9 mouse cellular contexts compared by ENCODE assay signal in the genomic region with DNA sequence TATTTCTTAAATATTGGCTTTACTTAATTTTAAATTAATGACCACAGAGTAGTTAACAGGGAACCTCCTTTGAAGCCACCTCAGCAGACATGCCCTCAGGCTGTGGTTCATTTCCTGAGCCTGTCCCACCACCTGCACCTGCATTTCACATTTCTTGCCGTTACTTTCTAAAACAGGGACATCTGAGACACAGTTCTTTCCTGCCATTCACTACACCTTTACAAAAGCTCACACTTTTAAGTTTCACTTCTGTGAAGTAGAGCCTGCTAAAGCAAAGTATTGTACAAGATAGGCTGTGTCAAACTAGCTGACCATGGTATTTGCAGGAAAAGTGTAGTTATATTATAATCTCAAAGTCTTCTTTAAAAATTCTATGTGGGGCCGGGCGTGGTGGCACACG.
"Had no signal": no experiment of that assay in that cellular context is flagged by ENCODE, and none has a peak within 500 bp of the region (broad histone marks: within the 10 kb centered on the region; RNA-seq: fewer than 3 reads in every experiment).

No protein-coding gene starts in this region.

- H3K27me3 ChIP-seq: liver, embryonic 15.5 days; megakaryocyte, embryonic 14.5 days; midbrain, embryonic 15.5 days; neural tube, embryonic 13.5 days had no signal

- DNase-seq: kidney, adult 9 months; kidney, postnatal 10 days; kidney, postnatal 4 days; lung, adult 2 months; right cerebral cortex, postnatal 14 days had no signal
